Mouse (Mus musculus): ENCODE results near the gene Cobll1. TPM values are rescaled to one million over a fixed set of nuclear protein-coding genes. Genes with fewer than 3 reads are reported as not detected.

Gene Cobll1
- total RNA-seq, 4 experiments from 2014 or later = 4.0 to 5.1 (median 4.4) TPM

GRCm38 (mm10) chr2:65198605-65199004 is 40.6 kb downstream of the Cobll1 start:
- DNase-seq (ENCODE audit: low spot score in 2 of 2) = no peak

GRCm38 (mm10) chr2:65196994-65197393 is 42.2 kb downstream of the Cobll1 start:
- no peak for DNase-seq (ENCODE audit: low spot score in 2 of 2)

- no peak for DNase-seq (ENCODE audit: low spot score in 2 of 2)
Observed at GRCm38 (mm10) chr2:65195233-65196010, 43.8 kb downstream of the Cobll1 start.

GRCm38 (mm10) chr2:65193091-65193795 is 46.0 kb downstream of the Cobll1 start:
- no peak for DNase-seq (ENCODE audit: low spot score in 2 of 2)

- no peak for DNase-seq (ENCODE audit: low spot score in 2 of 2)
Observed at GRCm38 (mm10) chr2:65191398-65191797, 47.8 kb downstream of the Cobll1 start.

- no peak for DNase-seq (ENCODE audit: low spot score in 2 of 2)
Observed at GRCm38 (mm10) chr2:65189346-65189745, 49.9 kb downstream of the Cobll1 start.

GRCm38 (mm10) chr2:65188585-65188984 is 50.6 kb downstream of the Cobll1 start:
- DNase-seq (ENCODE audit: low spot score in 2 of 2) = no peak

GRCm38 (mm10) chr2:65187652-65188051 is 51.6 kb downstream of the Cobll1 start:
- no peak for DNase-seq (ENCODE audit: low spot score in 2 of 2)

- DNase-seq (ENCODE audit: low spot score in 2 of 2) = no peak
Observed at GRCm38 (mm10) chr2:65187164-65187563, 52.0 kb downstream of the Cobll1 start.

GRCm38 (mm10) chr2:65182747-65183146 is 56.5 kb downstream of the Cobll1 start:
- no peak for DNase-seq (ENCODE audit: low spot score in 2 of 2)

- DNase-seq (ENCODE audit: low spot score in 2 of 2) = no peak
Observed at GRCm38 (mm10) chr2:65181736-65182135, 57.5 kb downstream of the Cobll1 start.

- no peak for DNase-seq (ENCODE audit: low spot score in 2 of 2)
Observed at GRCm38 (mm10) chr2:65181066-65181716, 58.0 kb downstream of the Cobll1 start.

- DNase-seq (ENCODE audit: low spot score in 2 of 2) = no peak
Observed at GRCm38 (mm10) chr2:65175645-65176044, 63.6 kb downstream of the Cobll1 start.

GRCm38 (mm10) chr2:65172071-65172470 is 67.1 kb downstream of the Cobll1 start:
- DNase-seq (ENCODE audit: low spot score in 2 of 2) = no peak

- DNase-seq (ENCODE audit: low spot score in 2 of 2) = no peak
Observed at GRCm38 (mm10) chr2:65171516-65171915, 67.7 kb downstream of the Cobll1 start.

GRCm38 (mm10) chr2:65170693-65171456 is 68.3 kb downstream of the Cobll1 start:
- DNase-seq (ENCODE audit: low spot score in 2 of 2) = no peak

- DNase-seq (ENCODE audit: low spot score in 2 of 2) = no peak
Observed at GRCm38 (mm10) chr2:65170256-65170655, 68.9 kb downstream of the Cobll1 start.

GRCm38 (mm10) chr2:65163990-65164389 is 75.2 kb downstream of the Cobll1 start:
- DNase-seq (ENCODE audit: low spot score in 2 of 2) = no peak

- no peak for DNase-seq (ENCODE audit: low spot score in 2 of 2)
Observed at GRCm38 (mm10) chr2:65162625-65163024, 76.6 kb downstream of the Cobll1 start.

GRCm38 (mm10) chr2:65161715-65162114 is 77.5 kb downstream of the Cobll1 start:
- no peak for DNase-seq (ENCODE audit: low spot score in 2 of 2)

GRCm38 (mm10) chr2:65157981-65158651 is 81.1 kb downstream of the Cobll1 start:
- DNase-seq (ENCODE audit: low spot score in 2 of 2) = no peak

Measured in gastrocnemius, adult 8-10 months (tissue).